Mouse (Mus musculus): ENCODE results near the gene Gpr4.

DNA sequence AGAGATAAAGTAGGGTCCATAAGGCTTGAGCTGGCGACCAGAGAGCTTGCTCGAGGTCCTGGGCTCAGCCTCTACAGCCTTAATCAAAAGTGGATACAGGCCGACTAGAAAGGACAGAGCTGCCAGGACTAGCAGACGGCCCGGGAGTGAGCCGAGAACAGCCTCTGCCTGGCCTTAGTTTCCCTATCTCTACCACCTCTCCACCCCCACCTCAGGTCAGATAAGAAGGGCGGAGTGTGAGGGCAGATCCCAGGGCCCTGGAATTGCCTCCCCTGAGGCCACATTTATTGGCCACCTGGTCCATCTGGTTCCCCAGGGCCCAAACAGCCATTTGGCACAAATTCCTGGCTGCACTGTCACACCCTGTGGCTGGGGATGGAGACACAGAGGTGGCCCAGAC lies 52.8 kb downstream of the Gpr4 start:
- TF ChIP-seq CTCF (IDR thresholded peaks at IDR 0.05; ENCODE audit: control insufficient read depth, insufficient read depth, low read length), result no peak
- no peak for TF ChIP-seq POLR2A (IDR thresholded peaks at IDR 0.05; ENCODE audit: borderline replicate concordance, control insufficient read depth, low read depth, low read length)

Measured in bone marrow, adult 2 months (tissue).